Mouse (Mus musculus): ENCODE measurements at regions not wholly inside any gene's neighbourhood (a gene's known extent, or its start where the extent isn't known, plus 50 kb on each side); places are given as distances from the start of the nearest gene placed in this dataset.

DNA sequence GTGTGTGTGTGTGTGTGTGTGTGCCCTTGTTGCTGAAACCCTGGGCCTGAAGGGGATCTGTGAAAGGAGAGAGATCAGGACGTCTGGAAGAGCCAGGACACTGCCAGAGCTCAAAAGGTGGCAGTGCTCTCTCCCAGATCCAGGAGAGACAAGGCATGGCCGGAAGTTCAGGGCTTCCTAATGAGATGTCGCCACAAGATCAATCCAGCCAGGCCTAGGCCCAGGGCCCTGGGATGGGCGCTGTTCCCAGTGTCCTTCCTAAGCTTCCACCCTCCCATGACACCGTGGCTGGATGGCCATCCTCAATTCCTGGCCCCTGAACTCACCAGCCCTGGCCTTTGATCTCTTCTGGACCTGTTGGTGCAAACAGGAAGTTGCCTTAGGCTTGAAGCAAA, 50.3 kb upstream of the Tac4 start:
- TF ChIP-seq CTCF (conservative IDR thresholded peaks at IDR 0.05; ENCODE audit: insufficient read depth, insufficient read length, low read depth, low read length) = no peak
- no peak for TF ChIP-seq POLR2A (IDR thresholded peaks at IDR 0.05; ENCODE audit: low read depth, low read length)

Measured in kidney, adult 2 months (tissue).